Mouse (Mus musculus): ENCODE measurements around the gene Gjc2. TPM values are rescaled to one million over a fixed set of nuclear protein-coding genes. Genes with fewer than 3 reads are reported as not detected.

Gene Gjc2
- total RNA-seq, 4 experiments from 2014 or later, result 11.8 to 15.9 (median 12.5) TPM

DNA sequence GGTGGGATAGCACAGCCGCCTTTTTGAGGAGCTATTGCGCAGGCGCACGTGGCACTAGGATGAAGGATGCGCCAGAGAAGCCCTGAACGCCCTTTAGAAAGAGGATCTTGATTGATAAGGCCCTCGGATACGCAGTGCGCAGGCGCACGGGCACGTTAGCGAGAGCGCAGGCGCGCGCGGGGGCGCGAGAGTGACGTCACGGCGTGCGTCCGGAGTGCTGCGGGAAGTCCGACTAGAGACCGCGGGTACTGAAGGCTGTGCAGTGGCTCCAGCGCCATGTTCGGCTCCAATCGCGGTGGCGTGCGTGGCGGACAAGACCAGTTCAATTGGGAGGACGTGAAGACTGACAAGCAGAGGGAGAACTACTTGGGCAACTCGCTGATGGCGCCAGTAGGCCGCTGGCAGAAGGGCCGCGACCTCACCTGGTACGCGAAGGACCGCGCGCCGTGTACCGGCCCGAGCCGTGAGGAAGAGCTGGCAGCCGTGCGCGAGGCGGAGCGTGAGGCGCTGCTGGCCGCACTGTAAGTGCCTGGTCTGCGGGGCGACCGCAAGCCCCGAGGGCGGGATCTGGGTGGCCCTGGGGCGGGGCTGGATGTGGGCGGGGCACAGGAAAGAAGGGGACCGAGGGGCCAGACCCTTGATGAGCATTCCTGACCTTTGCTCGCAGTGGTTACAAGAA lies 25.3 kb upstream of the Gjc2 start, which contains the start of gene 2310033P09Rik:
Gene 2310033P09Rik (plus strand): TSS at position 169 of the 679 bp plus-strand sequence.
- peak; percentile 93 to 94 for DNase-seq (ENCODE audit: low spot score in 2 of 2)

GRCm38 (mm10) chr11:59202081-59202995 lies 19.3 kb upstream of the Gjc2 start, which contains the start of gene Mrpl55:
Gene Mrpl55, plus strand, starts transcription at chr11:59202486.
- peak; percentile 86 to 90 for DNase-seq (ENCODE audit: low spot score in 2 of 2)

DNA sequence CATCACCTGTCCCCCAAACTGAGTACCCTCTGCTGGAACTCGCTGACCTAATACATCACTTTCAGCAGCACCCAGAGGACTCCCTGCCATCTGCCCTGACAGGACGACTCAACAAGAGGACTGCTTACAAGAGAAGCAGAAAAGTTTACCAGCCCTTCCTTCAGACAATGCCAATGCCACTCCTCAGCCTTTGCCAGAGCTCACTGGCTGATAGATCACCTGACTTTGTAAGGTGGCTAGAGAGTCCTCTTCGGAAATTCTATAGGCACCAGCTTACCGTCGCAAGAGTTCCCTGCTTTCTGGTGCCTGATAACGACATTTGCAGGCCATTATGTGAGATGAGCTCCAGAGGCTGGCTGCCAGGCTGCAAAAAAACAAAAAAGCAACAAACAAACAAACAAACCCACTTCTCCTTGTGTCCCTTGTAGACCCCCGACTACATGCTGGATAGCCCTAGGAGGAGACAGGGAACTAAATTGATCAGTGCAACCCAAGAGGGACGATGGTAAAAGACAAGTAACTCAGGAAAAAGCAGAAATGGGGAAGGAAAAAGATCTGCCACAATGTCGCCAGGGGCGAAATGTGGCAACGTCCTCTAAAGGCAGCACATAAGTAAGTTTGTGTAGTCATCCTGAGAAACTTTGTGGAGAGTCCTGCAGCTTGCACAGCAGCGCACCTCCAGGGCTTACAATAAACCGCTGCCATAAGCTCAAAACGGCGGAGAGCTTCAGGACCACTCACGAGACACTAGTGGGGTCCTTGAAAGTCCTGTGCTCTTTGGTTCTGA lies 18.4 kb upstream of the Gjc2 start:
- DNase-seq (ENCODE audit: low spot score in 2 of 2), result no peak

- no peak for DNase-seq (ENCODE audit: low spot score in 2 of 2)
Observed at GRCm38 (mm10) chr11:59196230-59196629, 13.2 kb upstream of the Gjc2 start.

- DNase-seq (ENCODE audit: low spot score in 2 of 2), result no peak
Observed at GRCm38 (mm10) chr11:59192059-59192386, 9.0 kb upstream of the Gjc2 start, which contains the start of gene Guk1. Gene Guk1, minus strand, starts transcription at chr11:59192212.

GRCm38 (mm10) chr11:59191231-59192058 lies 8.4 kb upstream of the Gjc2 start:
- DNase-seq (ENCODE audit: low spot score in 2 of 2), result peak; percentile 88 to 90

GRCm38 (mm10) chr11:59187706-59188105 lies 4.7 kb upstream of the Gjc2 start:
- no peak for DNase-seq (ENCODE audit: low spot score in 2 of 2)

GRCm38 (mm10) chr11:59185490-59185889 lies 2.5 kb upstream of the Gjc2 start:
- no peak for DNase-seq (ENCODE audit: low spot score in 2 of 2)

DNA sequence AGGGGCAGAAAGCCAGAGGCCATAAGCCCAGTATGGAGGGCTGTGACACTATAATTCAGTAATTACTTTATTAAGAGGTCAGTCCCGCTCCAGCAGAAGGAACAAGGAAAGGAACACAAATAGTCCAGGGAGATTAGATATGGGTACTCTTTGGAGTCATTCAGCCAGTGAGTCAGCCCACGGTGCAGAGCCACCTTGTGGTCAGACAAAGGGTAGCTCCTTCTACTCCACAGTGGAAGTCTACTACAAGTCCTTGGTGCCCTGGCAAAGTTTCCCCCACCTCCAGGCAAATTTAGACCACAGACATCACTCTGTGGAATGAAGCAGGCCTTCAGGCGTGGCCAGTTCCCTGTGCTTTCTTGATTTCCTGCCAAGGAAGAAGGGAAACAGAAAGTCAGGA lies 808 bp upstream of the Gjc2 start:
- DNase-seq (ENCODE audit: low spot score in 2 of 2), result peak; percentile 38 to 63

DNA sequence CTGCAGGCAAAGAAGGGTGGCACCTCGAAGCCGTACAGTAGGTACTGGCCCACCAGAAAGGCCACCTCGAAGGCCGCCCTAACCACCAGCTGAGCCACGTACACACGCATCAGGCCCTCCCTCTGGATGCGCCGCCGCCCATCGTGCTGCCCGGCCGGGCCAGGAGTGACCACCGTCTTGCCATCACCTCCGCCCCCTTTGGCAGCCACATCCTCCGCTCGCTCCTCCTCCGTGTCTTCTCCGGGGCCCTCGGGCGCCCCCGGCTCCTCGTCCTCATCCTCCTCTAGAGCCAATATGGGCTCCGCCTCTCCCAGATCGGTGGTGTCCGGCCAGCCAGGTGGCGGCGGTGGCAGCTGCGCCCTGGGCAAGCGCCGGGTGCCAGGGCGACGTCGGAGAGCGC lies 6.1 kb downstream of the Gjc2 start:
- DNase-seq (ENCODE audit: low spot score in 2 of 2), result no peak

- DNase-seq (ENCODE audit: low spot score in 2 of 2), result no peak
Observed at GRCm38 (mm10) chr11:59176475-59176874, 6.5 kb downstream of the Gjc2 start.

GRCm38 (mm10) chr11:59174189-59174838 lies 8.7 kb downstream of the Gjc2 start:
- DNase-seq (ENCODE audit: low spot score in 2 of 2), result no peak

GRCm38 (mm10) chr11:59170549-59170948 lies 12.5 kb downstream of the Gjc2 start:
- DNase-seq (ENCODE audit: low spot score in 2 of 2), result no peak

- DNase-seq (ENCODE audit: low spot score in 2 of 2), result no peak
Observed at GRCm38 (mm10) chr11:59169807-59170206, 13.2 kb downstream of the Gjc2 start.

- DNase-seq (ENCODE audit: low spot score in 2 of 2), result no peak
Observed at GRCm38 (mm10) chr11:59165616-59166241, 17.3 kb downstream of the Gjc2 start.

DNA sequence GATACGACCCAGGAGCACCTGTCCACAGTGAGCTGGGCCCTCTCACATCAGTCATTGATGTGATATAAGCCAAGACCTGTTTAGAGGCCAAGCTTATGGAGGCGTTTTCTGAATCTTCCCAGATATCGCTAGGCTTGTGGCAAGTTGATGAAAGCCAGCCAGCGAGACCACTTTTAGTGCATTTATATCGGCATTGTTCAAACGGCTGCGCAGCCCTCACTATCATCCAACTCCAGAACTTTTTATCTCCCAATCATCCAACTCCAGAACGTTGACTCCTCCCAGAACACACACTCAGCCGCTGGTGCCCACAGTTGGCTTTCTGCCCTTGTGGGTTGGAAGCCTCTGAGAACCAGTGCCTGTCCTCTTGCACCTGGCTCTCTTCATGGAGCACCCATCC lies 18.6 kb downstream of the Gjc2 start:
- no peak for DNase-seq (ENCODE audit: low spot score in 2 of 2)

GRCm38 (mm10) chr11:59163255-59164236 lies 19.5 kb downstream of the Gjc2 start, which contains the start of gene Iba57:
Gene Iba57, minus strand, starts transcription at chr11:59163739.
- peak; percentile 99 for DNase-seq (ENCODE audit: low spot score in 2 of 2)
